Mouse (Mus musculus) cortical plate, adult 2 months (tissue): ENCODE data around the gene Mta1. TPM values are rescaled to one million over a fixed set of nuclear protein-coding genes. Genes with fewer than 3 reads are reported as not detected.

Experiments
- H3K27ac ChIP-seq: fragments of 200-500 bp; 2 replicates; pipeline ENCODE4 v1.5.1; 2012; ENCODE audit warnings: low read length, control low read depth, inconsistent platforms; ENCODE audit not compliant: insufficient read depth
- H3K4me1 ChIP-seq: fragments of 200-500 bp; 2 replicates; pipeline ENCODE4 v1.6.1; 2011; ENCODE audit warnings: low read length; ENCODE audit not compliant: control insufficient read depth, insufficient read depth
- H3K4me3 ChIP-seq: fragments of 200-500 bp; 2 replicates; pipeline ENCODE4 v1.5.1; 2011; ENCODE audit warnings: mild to moderate bottlenecking, low read length, control low read depth; ENCODE audit not compliant: insufficient read depth
- CTCF ChIP-seq: fragments of 200-500 bp; IDR thresholded peaks from 2 replicates; pipeline ENCODE4 v1.5.1; 2011; ENCODE audit warnings: mild to moderate bottlenecking, control low read depth, low read length; ENCODE audit not compliant: insufficient read depth; ENCODE audit errors: extremely low read depth
- POLR2A ChIP-seq: fragments of 200-500 bp; IDR thresholded peaks from 2 replicates; pipeline ENCODE4 v1.6.1; 2011; ENCODE audit warnings: mild to moderate bottlenecking, low read length, control low read depth; ENCODE audit not compliant: insufficient read depth; ENCODE audit errors: extremely low read depth
- polyA plus RNA-seq: library from polyadenylated mRNA; depleted of rRNA; stranded (reverse); fragments of >200 nt; gene quantifications from 2 replicates; pipeline ENCODE4 v1.2.3, GENCODE M21; 2012

The Mta1 gene
- polyA plus RNA-seq, 1 experiment: 68.7 TPM

DNA sequence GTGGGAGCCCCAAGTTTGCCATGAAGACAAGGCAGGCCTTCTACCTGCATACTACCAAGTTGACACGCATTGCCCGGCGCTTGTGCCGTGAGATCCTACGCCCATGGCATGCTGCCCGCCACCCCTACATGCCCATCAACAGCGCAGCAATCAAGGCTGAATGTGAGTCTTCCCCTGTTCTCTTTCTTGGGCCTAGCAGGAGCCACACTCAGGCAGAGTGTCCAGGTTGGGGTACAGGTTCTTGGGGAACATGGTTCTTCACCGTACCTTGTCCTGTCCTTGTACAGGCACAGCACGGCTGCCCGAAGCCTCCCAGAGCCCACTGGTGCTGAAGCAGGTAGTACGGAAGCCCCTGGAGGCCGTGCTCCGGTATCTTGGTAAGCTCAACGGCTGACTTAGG, 33.5 kb downstream of the Mta1 start:
- no peak overlapping the region for H3K27ac ChIP-seq
- TF ChIP-seq CTCF: no peak
- TF ChIP-seq POLR2A: no peak
- no peak overlapping the region for H3K4me3 ChIP-seq
- H3K4me1 ChIP-seq: no peaks in the 10 kb centered on the region

DNA sequence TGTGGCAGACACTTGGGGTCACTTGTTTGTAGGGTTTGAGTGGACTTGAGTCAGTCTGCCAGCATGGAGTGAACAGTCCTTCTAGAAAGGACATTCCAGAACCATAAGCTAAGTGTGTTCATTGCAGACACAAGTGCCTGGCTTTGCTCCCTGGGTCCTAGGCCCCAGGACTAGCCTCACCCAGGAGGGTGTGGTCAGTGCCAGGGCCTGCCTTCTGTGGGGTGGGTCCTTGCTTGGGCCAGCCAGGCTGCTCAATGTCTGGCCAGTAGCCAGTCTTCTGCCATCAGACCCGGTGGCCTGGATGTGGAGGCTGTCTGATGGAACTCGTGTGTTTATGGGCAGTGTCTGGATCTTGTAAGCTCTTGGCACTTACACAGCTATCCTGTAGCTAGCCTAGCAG, 34.5 kb downstream of the Mta1 start:
- Histone ChIP-seq H3K4me1 (no peaks in the 10 kb centered on the region), H3K4me3 (no peak overlapping the region), H3K27ac (peak overlapping the region; percentile 43; the same call in 1 of the 2 replicates)
- TF ChIP-seq POLR2A (no peak), CTCF (no peak)

DNA sequence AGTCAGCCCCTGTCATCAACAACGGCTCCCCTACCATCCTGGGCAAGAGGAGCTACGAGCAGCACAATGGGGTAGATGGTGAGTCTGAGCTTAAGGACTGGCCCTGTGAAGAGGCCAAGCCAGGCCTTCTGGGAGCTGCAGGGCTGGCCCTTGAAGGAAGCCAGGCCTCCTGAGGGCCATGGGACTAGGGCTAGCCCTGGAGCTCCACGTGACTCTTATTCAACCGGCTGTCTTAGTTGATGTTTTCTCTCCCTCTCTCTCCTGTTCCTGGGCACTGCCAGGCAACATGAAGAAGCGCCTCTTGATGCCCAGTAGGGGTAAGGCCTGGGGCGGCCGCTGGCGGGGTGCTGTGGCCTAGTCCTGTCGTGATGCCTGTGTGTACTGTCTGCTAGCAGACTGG, 35.2 kb downstream of the Mta1 start:
- Histone ChIP-seq H3K4me1 (no peaks in the 10 kb centered on the region), H3K27ac (peak overlapping the region; percentile 63; the same call in 1 of the 2 replicates), H3K4me3 (no peak overlapping the region)
- TF ChIP-seq POLR2A (no peak), CTCF (no peak)

DNA sequence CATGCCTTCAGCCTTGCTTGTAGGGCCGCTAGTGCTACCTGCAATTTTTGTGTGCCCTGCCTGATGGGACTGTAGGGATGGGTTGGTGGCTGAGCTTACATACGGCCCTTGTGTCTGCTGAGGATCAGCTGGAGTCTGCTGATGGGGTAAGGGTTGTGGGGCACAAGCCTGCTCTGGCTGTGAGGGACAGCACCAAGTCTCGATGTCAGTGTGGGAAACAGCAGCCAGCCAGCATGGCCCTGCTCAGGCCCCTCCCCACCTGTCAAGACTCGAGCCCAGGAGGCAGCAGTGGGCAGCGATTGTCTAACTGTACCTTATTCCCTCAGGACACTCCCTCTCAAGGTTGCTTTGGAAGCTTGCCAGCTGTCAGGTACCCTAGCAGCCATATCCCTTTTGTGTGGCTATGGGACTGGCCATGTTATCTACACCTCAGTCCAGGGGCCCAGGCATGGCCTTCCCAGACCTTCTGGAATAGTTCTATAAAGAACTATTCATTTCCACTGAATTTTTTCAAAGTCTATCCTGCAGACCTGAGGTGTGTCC, 35.9 kb downstream of the Mta1 start:
- Histone ChIP-seq H3K27ac (peak overlapping the region; percentile 51; the same call in 1 of the 2 replicates), H3K4me3 (no peak overlapping the region), H3K4me1 (peaks cover under 1% of the 10 kb centered on the region; the same call in 1 of the 2 replicates)
- TF ChIP-seq POLR2A (no peak), CTCF (no peak)

DNA sequence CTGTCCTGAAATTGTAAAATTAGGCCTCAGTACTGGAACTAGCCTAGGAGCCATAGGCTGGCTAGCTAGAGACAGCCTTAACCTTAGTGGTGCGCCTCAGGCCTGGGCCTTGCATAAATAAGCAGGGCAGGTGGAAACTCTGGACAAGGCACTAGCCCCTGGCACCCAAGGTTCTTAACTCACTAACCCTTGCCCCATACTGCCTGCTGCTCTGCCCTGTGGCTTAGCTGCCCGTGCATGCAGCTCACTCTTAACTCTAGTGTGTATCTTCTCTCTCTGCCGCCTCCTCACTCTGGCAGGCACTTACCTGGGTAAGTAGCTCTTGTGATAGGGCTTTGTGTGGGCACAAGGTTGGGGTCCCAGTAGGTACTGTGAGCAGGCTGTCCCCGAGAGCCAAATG, 36.4 kb downstream of the Mta1 start:
- Histone ChIP-seq H3K4me3 (no peak overlapping the region), H3K27ac (no peak overlapping the region), H3K4me1 (peaks cover 6% of the 10 kb centered on the region)
- TF ChIP-seq CTCF: no peak
- TF ChIP-seq POLR2A: no peak

DNA sequence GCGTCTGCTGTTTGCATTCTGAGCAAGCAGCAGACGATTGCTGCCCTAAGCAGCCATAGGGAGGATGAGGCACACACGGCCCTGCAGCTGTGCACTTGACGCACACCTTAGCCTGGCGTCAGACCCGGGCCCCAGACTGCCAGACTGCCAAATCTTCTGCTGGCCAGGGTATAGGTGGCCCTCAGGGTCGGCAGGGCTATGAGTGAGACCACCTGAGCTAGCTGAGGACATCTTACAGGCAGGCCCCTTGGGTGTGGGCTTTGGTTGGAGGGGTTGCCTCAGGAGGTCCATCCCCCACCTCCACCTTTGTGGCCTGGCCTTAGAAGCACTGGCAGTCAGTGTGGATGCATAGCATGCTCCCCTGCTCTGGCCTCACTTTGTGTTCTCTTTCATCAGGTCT, 37.3 kb downstream of the Mta1 start:
- TF ChIP-seq CTCF: no peak
- no peak for TF ChIP-seq POLR2A
- Histone ChIP-seq H3K27ac (no peak overlapping the region), H3K4me1 (peaks cover 8% of the 10 kb centered on the region), H3K4me3 (no peak overlapping the region)

DNA sequence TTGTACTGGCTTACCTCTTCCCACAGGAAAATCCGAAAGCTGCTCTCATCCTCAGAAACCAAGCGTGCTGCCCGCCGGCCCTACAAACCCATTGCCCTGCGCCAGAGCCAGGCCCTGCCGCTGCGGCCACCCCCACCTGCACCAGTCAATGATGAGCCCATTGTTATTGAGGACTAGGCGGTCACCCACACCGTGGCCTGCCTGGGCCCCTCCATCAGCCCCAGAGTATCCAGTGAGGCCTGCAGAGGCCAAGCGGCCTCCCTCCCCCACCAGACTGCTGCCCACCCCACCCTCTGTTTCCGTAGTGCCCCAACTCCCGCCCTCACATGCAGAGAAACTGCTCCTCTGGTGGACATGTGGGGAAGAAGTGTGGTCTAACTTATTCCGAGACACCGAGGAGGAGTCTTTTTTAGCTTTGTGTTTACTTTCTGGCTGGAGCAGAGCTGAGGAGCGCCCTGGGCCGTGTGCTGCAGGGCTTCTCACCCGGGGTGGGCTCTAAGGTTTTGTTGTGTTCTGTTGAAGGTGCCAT, 38.5 kb downstream of the Mta1 start:
- no peak overlapping the region for H3K4me3 ChIP-seq
- H3K27ac ChIP-seq: no peak overlapping the region
- TF ChIP-seq POLR2A (no peak), CTCF (no peak)
- peaks cover 8% of the 10 kb centered on the region for H3K4me1 ChIP-seq

DNA sequence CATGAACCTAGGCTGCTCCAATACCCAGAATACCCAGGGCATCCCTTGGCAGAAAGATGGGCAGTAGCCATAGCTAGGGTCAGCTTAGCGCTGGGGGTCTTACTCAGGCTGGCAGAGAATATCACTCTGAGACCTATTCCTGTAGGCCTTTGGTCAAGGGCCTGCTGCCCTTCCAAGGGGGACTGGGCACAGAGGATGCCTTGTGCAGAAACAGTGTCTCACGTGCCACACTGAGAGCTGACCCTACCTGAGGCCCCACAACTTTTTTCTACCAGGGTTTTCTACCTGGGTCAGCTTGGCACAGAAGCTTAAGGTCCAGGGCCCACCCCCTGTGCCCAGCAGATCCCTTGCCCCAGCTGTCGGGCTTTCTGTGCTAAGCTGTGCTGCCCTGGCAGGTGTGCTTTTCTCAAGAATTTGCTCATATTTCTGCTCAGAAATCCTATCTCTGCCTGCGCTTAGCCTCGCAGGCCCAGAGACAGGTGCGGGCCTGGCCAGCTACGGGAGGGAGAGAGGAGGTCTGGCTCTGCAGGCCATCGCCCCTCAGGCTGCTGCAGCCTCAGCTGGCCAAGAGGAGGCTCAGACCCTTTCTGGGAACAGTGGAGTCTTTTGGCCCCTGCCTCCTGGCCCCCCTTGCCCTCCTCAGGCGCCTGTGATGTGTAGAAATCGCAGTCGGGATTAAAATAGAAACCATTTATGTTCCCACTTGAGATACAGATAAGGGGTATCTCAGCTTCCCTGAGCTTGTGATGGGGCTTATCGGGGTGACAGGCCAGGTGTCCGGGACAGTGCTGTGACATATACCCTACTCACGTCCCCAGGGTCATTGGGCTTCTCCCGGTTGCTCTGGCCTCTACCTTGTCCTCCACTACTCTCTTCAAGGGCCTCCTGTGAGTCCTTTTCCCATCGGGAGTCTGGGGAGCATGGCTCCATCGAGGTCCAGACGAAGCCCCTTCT, 39.5 kb downstream of the Mta1 start:
- no peak overlapping the region for H3K27ac ChIP-seq
- no peak for TF ChIP-seq CTCF
- TF ChIP-seq POLR2A: no peak
- H3K4me3 ChIP-seq: no peak overlapping the region
- peaks cover 8% of the 10 kb centered on the region for H3K4me1 ChIP-seq

DNA sequence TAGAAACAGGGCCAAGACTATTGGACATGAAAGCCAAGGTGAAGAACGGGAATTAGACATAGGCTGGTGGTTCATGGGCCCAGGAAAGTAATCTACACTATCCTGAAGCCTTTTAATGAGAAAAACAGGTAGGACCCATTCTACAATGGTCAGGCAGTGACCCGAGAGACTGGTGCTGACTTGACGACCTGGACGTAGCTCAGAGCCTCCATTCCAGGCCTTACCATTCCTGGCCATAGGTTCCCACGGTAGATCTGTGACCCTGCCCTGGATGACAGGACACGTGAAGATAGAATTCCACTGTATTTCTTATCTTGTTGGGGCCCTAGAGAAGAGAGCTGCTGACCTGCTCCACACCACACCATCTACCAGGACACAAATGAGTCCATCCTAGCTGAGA, 40.2 kb downstream of the Mta1 start:
- Histone ChIP-seq H3K4me1 (peaks cover 8% of the 10 kb centered on the region), H3K4me3 (no peak overlapping the region), H3K27ac (peak overlapping the region; percentile 72; the same call in 1 of the 2 replicates)
- TF ChIP-seq CTCF (no peak), POLR2A (no peak)
